Mouse (Mus musculus) heart, adult 9 months (tissue): ENCODE data around the gene Paqr4.
A peak's percentile ranks its signal among the peaks of the same experiment; 100 is the strongest.

Source experiments
- DNase-seq, 2 experiments: peaks; one replicate each; pipeline ENCODE4 v3.0.0; 2022; ENCODE audit warnings: low spot score in 2 of 2

The Paqr4 gene

GRCm38 (mm10) chr17:23749400-23750191, 8.9 kb upstream of the Paqr4 start:
- no peak for DNase-seq

GRCm38 (mm10) chr17:23748631-23749391, 8.1 kb upstream of the Paqr4 start:
- peak; percentile 86 to 87 for DNase-seq

- DNase-seq, result no peak
Measured at GRCm38 (mm10) chr17:23748026-23748425, 7.4 kb upstream of the Paqr4 start.

- DNase-seq, result no peak
Measured at GRCm38 (mm10) chr17:23747471-23747870, 6.8 kb upstream of the Paqr4 start.

GRCm38 (mm10) chr17:23746767-23747166, 6.1 kb upstream of the Paqr4 start:
- no peak for DNase-seq

- no peak for DNase-seq
Measured at GRCm38 (mm10) chr17:23746311-23746710, 5.6 kb upstream of the Paqr4 start.

GRCm38 (mm10) chr17:23745301-23746251, 4.9 kb upstream of the Paqr4 start, which contains the start of gene Kremen2:
Gene Kremen2, minus strand, starts transcription at chr17:23745833.
- DNase-seq, result no peak

- DNase-seq, result no peak
Measured at GRCm38 (mm10) chr17:23744651-23745050, 4.0 kb upstream of the Paqr4 start.

- DNase-seq, result no peak
Measured at GRCm38 (mm10) chr17:23744076-23744475, 3.4 kb upstream of the Paqr4 start.

GRCm38 (mm10) chr17:23742941-23743340, 2.3 kb upstream of the Paqr4 start:
- DNase-seq, result no peak

GRCm38 (mm10) chr17:23742210-23742793, 1.6 kb upstream of the Paqr4 start:
- no peak for DNase-seq

- no peak for DNase-seq
Measured at GRCm38 (mm10) chr17:23741359-23742209, 917 bp upstream of the Paqr4 start.

GRCm38 (mm10) chr17:23740136-23740584, 507 bp downstream of the Paqr4 start:
- DNase-seq, result peak; percentile 93 to 94

- DNase-seq, result peak in 1 of 2 experiments; percentile 33
Measured at GRCm38 (mm10) chr17:23739202-23740135, 1.2 kb downstream of the Paqr4 start.

GRCm38 (mm10) chr17:23738836-23739201, 1.8 kb downstream of the Paqr4 start:
- DNase-seq, result no peak

GRCm38 (mm10) chr17:23737493-23738445, 2.9 kb downstream of the Paqr4 start:
- no peak for DNase-seq

- no peak for DNase-seq
Measured at GRCm38 (mm10) chr17:23734341-23734740, 6.3 kb downstream of the Paqr4 start.

- no peak for DNase-seq
Measured at GRCm38 (mm10) chr17:23730441-23730840, 10.2 kb downstream of the Paqr4 start.
